In the genomic region with DNA sequence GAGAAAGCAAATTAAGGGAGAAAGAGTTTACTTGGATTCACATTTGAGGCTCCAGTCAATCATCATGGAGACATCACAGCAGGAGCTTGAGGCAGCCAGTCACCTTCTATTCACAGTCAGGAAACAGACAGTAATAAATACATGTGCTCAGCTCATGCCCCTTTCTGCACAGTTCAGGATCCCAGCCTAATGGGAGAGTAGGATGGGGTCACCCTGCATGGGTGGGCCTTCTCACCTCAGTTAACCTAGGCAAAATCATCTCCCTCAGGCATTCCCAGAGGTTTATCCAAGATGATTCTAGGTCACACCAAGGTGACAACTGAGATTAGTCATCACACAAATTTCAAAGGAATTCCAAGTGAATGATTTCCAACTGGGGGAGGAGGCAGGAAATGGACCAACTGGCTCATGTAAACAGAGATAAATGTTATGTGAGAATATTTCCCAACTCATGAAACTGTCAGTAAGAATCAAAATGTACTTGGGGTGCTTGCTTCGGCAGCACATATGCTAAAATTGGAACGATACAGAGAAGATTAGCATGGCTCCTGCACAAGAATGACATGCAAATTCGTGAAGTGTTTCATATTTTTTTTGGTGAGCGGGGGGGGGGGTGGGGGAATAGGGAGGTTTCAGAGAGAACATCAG, we compare ENCODE assay signal across 17 mouse cellular contexts.
A peak's percentile ranks its signal among the peaks of the same experiment; 100 is the strongest.
DNase-seq lines count a peak whose midpoint lies in the region; ATAC-seq and TF ChIP-seq lines count a peak whose summit lies in the region.
"Had no signal": no experiment of that assay in that cellular context is flagged by ENCODE, and none has a peak within 500 bp of the region (broad histone marks: within the 10 kb centered on the region; RNA-seq: fewer than 3 reads in every experiment).

No protein-coding gene starts in this region.

- no peaks in the 10 kb centered on the region for H3K4me1 ChIP-seq in kidney, adult 2 months (ENCODE audit: control insufficient read depth, insufficient read depth, low read length)
- H3K4me1 ChIP-seq in lung, postnatal 0 days (ENCODE audit: insufficient read depth, low read depth, low read length): no peaks in the 10 kb centered on the region
- H3K4me1 ChIP-seq: forebrain, embryonic 12.5 days; heart, embryonic 15.5 days; limb, embryonic 15.5 days; liver, embryonic 15.5 days; megakaryocyte, embryonic 14.5 days had no signal

- no peak overlapping the region for H3K4me2 ChIP-seq in lung, postnatal 0 days (replicated peaks; ENCODE audit: low read depth, low read length)
- H3K4me2 ChIP-seq: forebrain, embryonic 12.5 days; heart, embryonic 15.5 days; limb, embryonic 15.5 days; liver, embryonic 15.5 days had no signal

- DNase-seq in kidney, adult 2 months: peak; percentile 6
- DNase-seq in kidney, adult 8-10 months: no peak
- DNase-seq in Muller cell, postnatal 12 days (ENCODE audit: inconsistent ontology term): peak; percentile 45
- peak; percentile 2 for DNase-seq in brain, adult 2 months (ENCODE audit: low read depth, low spot score)
- DNase-seq in lung, postnatal 0 days (ENCODE audit: low spot score): peak; percentile 71
- DNase-seq in right cerebral cortex, postnatal 4 days: no peak
- no peak for DNase-seq in layer of hippocampus, adult 11-12 months (ENCODE audit: low spot score)
- DNase-seq: adrenal gland, postnatal 25 days; cerebellum, adult 8-10 months had no signal

- H3K27me3 ChIP-seq in kidney, adult 2 months (replicated peaks; ENCODE audit: control insufficient read depth, insufficient read depth, low read length): no peaks in the 10 kb centered on the region
- no peaks in the 10 kb centered on the region for H3K27me3 ChIP-seq in lung, postnatal 0 days (replicated peaks; ENCODE audit: insufficient read depth, low read length)
- H3K27me3 ChIP-seq: forebrain, embryonic 12.5 days; heart, embryonic 15.5 days; limb, embryonic 15.5 days; liver, embryonic 15.5 days; megakaryocyte, embryonic 14.5 days had no signal

- H3K9ac ChIP-seq in lung, postnatal 0 days (replicated peaks; ENCODE audit: low read depth): no peak overlapping the region
- H3K9ac ChIP-seq: forebrain, embryonic 12.5 days; heart, embryonic 15.5 days; limb, embryonic 15.5 days; liver, embryonic 15.5 days had no signal

- no peaks in the 10 kb centered on the region for H3K9me3 ChIP-seq in lung, postnatal 0 days (ENCODE audit: low read length)
- H3K9me3 ChIP-seq: forebrain, embryonic 12.5 days; heart, embryonic 15.5 days; limb, embryonic 15.5 days; liver, embryonic 15.5 days had no signal

- WGBS in kidney, adult 2 months: 52% methylated on average over 4 of the region's 4 CpGs
- WGBS in lung, postnatal 0 days: 45% methylated on average over 4 of the region's 4 CpGs

- no peaks in the 10 kb centered on the region for H3K36me3 ChIP-seq in kidney, adult 2 months (ENCODE audit: control insufficient read depth, insufficient read depth, low read length)
- H3K36me3 ChIP-seq in lung, postnatal 0 days (ENCODE audit: insufficient read depth, low read length): no peaks in the 10 kb centered on the region
- H3K36me3 ChIP-seq: forebrain, embryonic 12.5 days; heart, embryonic 15.5 days; limb, embryonic 15.5 days; liver, embryonic 15.5 days had no signal

- H3K4me3 ChIP-seq in kidney, adult 2 months (ENCODE audit: insufficient read depth, low read depth, low read length): no peak overlapping the region
- H3K4me3 ChIP-seq in lung, postnatal 0 days (ENCODE audit: low read depth, low read length): no peak overlapping the region
- H3K4me3 ChIP-seq: forebrain, embryonic 12.5 days; heart, embryonic 15.5 days; limb, embryonic 15.5 days; liver, embryonic 15.5 days; megakaryocyte, embryonic 14.5 days had no signal

- TF ChIP-seq EP300 in lung, postnatal 0 days (IDR thresholded peaks at IDR 0.05): peak; percentile 52; the same call in 1 of the 2 replicates

- no peak for TF ChIP-seq CTCF in kidney, adult 2 months (conservative IDR thresholded peaks at IDR 0.05; ENCODE audit: insufficient read depth, insufficient read length, low read depth, low read length)
- no peak for TF ChIP-seq CTCF in lung, postnatal 0 days (IDR thresholded peaks at IDR 0.05)

- peak; percentile 57 for ATAC-seq in lung, postnatal 0 days
- ATAC-seq: hindbrain, postnatal 0 days; intestine, postnatal 0 days had no signal

- TF ChIP-seq POLR2A in kidney, adult 2 months (IDR thresholded peaks at IDR 0.05; ENCODE audit: low read depth, low read length): no peak

- no peak overlapping the region for H3K27ac ChIP-seq in kidney, adult 2 months (ENCODE audit: insufficient read depth, low read depth, low read length)
- H3K27ac ChIP-seq in lung, postnatal 0 days (ENCODE audit: low read length): no peak overlapping the region
- H3K27ac ChIP-seq: forebrain, embryonic 12.5 days; heart, embryonic 15.5 days; hindbrain, postnatal 0 days; limb, embryonic 15.5 days; liver, embryonic 15.5 days; stomach, postnatal 0 days had no signal

Comparison
In these comparisons a context has a peak if more than half of its experiments do, and no peak if none do; other contexts are left out.
1. DNase-seq: peak in kidney, adult 2 months (single experiment), Muller cell, postnatal 12 days (single experiment), brain, adult 2 months (single experiment) and lung, postnatal 0 days (single experiment); none in kidney, adult 8-10 months (0 of 2), right cerebral cortex, postnatal 4 days (single experiment) and layer of hippocampus, adult 11-12 months (single experiment).